Mouse (Mus musculus) G1E-ER4 (cell line): ENCODE measurements around the gene Sh3pxd2a. TPM values are rescaled to one million over a fixed set of nuclear protein-coding genes. Genes with fewer than 3 reads are reported as not detected.

Experiments used
- GATA1 ChIP-seq: IDR thresholded peaks from one replicate; pipeline ENCODE4 v1.8.0; 2012; ENCODE audit warnings: low read length, inconsistent platforms
- polyA plus RNA-seq: library from polyadenylated mRNA; stranded (reverse); fragments of >175 nt; gene quantifications from 2 replicates; pipeline ENCODE4 v1.2.3, GENCODE M21; 2012

Sh3pxd2a gene
- polyA plus RNA-seq, 1 experiment: not detected

GRCm38 (mm10) chr19:47437040-47437439 lies 27.2 kb downstream of the Sh3pxd2a start:
- no peak for TF ChIP-seq GATA1

GRCm38 (mm10) chr19:47436236-47436635 lies 28.0 kb downstream of the Sh3pxd2a start:
- TF ChIP-seq GATA1: no peak

- no peak for TF ChIP-seq GATA1
Observed at GRCm38 (mm10) chr19:47434655-47435054, 29.5 kb downstream of the Sh3pxd2a start.

GRCm38 (mm10) chr19:47432339-47432738 lies 31.9 kb downstream of the Sh3pxd2a start:
- TF ChIP-seq GATA1: no peak

GRCm38 (mm10) chr19:47431189-47431931 lies 32.8 kb downstream of the Sh3pxd2a start:
- no peak for TF ChIP-seq GATA1

- TF ChIP-seq GATA1: no peak
Observed at GRCm38 (mm10) chr19:47430160-47430559, 34.0 kb downstream of the Sh3pxd2a start.

GRCm38 (mm10) chr19:47429245-47429644 lies 35.0 kb downstream of the Sh3pxd2a start:
- no peak for TF ChIP-seq GATA1

GRCm38 (mm10) chr19:47428794-47429193 lies 35.4 kb downstream of the Sh3pxd2a start:
- TF ChIP-seq GATA1: no peak

GRCm38 (mm10) chr19:47427841-47428789 lies 36.1 kb downstream of the Sh3pxd2a start:
- TF ChIP-seq GATA1: no peak

GRCm38 (mm10) chr19:47423632-47424031 lies 40.6 kb downstream of the Sh3pxd2a start:
- no peak for TF ChIP-seq GATA1

- no peak for TF ChIP-seq GATA1
Observed at GRCm38 (mm10) chr19:47421128-47421898, 42.9 kb downstream of the Sh3pxd2a start.

GRCm38 (mm10) chr19:47420539-47420938 lies 43.7 kb downstream of the Sh3pxd2a start:
- TF ChIP-seq GATA1: no peak

GRCm38 (mm10) chr19:47419208-47419607 lies 45.0 kb downstream of the Sh3pxd2a start:
- TF ChIP-seq GATA1: no peak

- no peak for TF ChIP-seq GATA1
Observed at GRCm38 (mm10) chr19:47416161-47416560, 48.0 kb downstream of the Sh3pxd2a start.

GRCm38 (mm10) chr19:47414142-47414905 lies 49.9 kb downstream of the Sh3pxd2a start:
- TF ChIP-seq GATA1: no peak
